Mouse (Mus musculus) gastrocnemius, adult 2 months (tissue): ENCODE results near the gene Tmem259. TPM values are rescaled to one million over a fixed set of nuclear protein-coding genes. Genes with fewer than 3 reads are reported as not detected.
"Not testable (repeated sequence)": the region's sequence is repeated elsewhere in the genome, so short reads cannot be mapped to it uniquely, and the experiment has no call there.

ENCODE experiments used
- DNase-seq: peaks from one replicate; pipeline ENCODE4 v3.0.0; 2022
- H3K27ac ChIP-seq: fragments of 200-600 bp; 2 replicates; pipeline ENCODE4 v1.8.1; 2022; ENCODE audit warnings: mild to moderate bottlenecking
- H3K4me3 ChIP-seq: fragments of 200-600 bp; 2 replicates; pipeline ENCODE4 v1.8.1; 2022; ENCODE audit warnings: mild to moderate bottlenecking, moderate library complexity
- CTCF ChIP-seq: fragments of 200-600 bp; IDR thresholded peaks from 2 replicates; pipeline ENCODE4 v1.8.1; 2022; ENCODE audit warnings: antibody characterized with exemption, mild to moderate bottlenecking, moderate library complexity
- intact Hi-C: fragments of 180-260 bp; cut with DNase I; formaldehyde crosslinking; loops from one replicate; pipeline ENCODE4 v1.15.1; 2025
- total RNA-seq, 2 experiments: library from RNA; stranded (reverse); gene quantifications; 2 replicates each; pipeline ENCODE4 v1.2.3; 2021

Tmem259 gene
- total RNA-seq, 2 experiments from 2014 or later = 70.9 to 75.1 TPM

DNA sequence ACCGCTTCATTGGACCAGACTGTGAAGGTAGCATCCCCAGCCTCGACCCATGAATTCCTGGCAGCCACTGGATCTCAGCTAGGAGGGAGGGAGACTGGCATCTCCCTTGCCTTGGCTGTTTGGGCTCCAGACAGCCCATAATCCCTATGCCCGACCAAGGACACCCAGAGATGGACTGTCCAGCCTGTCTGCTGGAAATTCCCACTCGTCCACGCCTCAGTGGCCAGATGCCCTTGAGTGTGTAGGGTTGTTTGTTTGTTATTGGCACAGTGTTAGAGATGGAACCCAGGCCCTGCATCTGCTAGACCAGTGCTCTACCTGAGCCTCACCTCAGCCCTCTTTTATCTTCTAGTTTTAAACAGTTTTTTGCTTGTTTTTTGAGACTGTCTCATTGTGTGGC lies 18.8 kb downstream of the Tmem259 start:
- no peak for TF ChIP-seq CTCF

DNA sequence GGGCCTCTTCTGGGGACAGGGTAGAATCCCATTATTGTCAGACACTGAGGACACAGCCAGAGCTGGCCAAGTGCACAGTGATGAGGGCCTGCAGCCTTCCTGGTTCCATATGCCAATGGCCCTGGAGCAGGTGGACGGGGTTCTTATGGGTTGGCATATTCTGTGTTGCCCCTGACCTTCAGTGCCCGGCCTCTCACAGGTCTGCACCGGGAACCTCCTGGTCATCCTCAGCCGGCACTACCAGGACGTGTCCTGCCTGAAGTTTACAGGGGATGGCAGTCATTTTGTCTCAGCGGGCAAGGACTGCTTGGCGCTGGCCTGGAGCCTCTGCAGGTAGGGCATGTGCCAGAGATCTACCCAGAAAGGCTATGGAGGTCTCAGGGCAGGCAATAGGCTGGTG lies 19.4 kb downstream of the Tmem259 start:
- no peak for TF ChIP-seq CTCF
- Histone ChIP-seq H3K27ac (no peak overlapping the region), H3K4me3 (no peak overlapping the region)
- intact Hi-C loops = no loop called here
- DNase-seq = no peak

More for the DNA sequence above, 18.8 kb downstream of the Tmem259 start:
- H3K27ac ChIP-seq = no peak overlapping the region
- DNase-seq = no peak
- H3K4me3 ChIP-seq = no peak overlapping the region
- intact Hi-C loops = no loop called here

DNA sequence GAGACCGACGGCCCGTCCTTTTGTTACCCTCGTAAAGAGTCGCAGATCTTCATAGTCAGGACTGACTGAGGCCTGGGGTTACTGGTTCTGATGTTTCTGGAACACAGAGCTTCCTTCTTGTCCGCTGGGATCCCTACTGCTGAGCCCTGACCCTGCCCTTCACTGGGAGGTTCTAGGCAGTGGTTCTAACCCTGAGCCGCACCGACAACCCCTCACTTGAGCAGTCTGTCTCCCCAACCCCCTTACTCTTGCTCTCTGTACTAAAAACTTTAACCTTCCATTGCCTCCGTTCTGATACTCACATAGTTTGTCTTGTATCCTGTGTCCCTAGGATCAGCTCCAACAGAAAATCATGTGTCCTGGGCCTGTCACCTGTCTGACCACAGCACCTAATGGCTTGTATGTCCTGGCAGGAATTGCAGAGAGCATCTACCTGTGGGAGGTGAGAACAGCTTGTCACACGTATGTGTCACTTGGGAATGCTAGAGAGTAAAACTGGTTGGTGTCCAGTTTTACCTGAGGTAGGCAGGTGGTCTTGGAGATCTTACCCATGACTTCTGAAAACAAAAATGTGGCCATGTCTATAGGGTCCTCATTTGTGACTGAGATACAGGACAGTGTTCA lies 23.3 kb downstream of the Tmem259 start:
- H3K27ac ChIP-seq = peak overlapping the region; percentile 90; the same call in 1 of the 2 replicates
- TF ChIP-seq CTCF = no peak
- intact Hi-C loops = loop anchor here (1.0 kb wide), 1 partner anchor 21 kb away; no protein-coding TSS in a partner anchor
- DNase-seq = no peak
- peak overlapping the region; percentile 93 for H3K4me3 ChIP-seq

DNA sequence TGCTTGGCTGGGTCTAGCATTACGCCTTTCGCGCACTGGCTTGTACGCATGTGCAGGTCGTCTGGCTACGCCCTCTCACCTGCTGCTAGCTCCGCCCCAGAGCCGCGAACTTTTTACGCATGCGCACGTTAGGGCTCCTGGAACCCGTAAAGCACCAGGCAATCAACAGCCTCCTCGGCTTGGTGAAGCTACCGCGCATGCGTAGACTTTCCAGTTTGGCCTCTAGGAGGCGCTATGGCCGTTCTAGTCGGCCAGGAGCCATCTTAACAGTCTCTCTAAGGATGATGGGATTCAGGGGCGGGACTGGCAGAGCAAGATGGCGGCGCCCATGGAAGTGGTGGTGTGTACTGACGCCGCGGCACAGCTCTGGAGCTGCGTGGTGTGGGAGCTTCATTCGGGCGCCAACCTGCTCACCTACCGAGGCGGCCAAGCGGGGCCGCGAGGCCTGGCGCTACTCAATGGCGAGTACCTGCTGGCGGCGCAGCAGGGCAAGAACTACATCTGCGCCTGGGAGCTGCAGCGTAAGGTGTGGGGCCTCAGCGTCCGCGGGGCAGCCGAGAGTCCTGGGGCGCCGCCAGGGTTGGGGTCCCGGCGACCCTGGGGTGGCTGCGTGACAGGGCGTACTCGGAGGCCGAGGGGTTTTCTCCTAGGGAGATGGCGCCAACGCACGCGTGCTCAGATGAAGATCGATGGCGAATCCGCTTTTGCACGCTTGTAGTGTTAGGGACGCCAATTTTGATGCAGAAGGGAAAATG lies 24.1 kb downstream of the Tmem259 start, which contains the start of gene Wdr18:
TSS of gene Wdr18 (plus strand) at position 306 of the 755 bp plus-strand sequence.
- peak; percentile 99 for DNase-seq
- peak within 1 kb of the TSS; percentile 90 for H3K27ac ChIP-seq
- peak; percentile 91 for TF ChIP-seq CTCF
- intact Hi-C loops = loop anchor here (1.0 to 5.0 kb wide), 3 partner anchors 21 to 123 kb away; no protein-coding TSS in a partner anchor
- peak within 1 kb of the TSS; percentile 93 for H3K4me3 ChIP-seq

DNA sequence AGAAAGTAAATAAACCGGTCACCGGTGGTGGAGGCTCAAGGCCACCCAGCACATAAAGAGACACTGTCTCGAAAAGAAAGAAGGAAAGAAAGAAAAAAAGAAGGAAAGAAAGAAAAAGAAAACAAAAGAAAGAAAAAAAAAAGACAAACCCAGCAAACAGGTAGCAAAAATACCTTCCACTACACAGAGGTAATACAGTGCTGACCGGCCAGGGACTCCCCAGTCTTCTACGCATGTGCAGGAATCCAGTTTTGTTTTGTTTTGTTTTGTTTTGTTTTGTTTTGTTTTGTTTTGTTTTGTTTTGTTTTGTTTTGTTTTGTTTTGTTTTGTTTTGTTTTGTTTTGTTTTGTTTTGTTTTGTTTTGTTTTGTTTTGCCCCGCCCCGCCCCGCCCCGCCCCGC lies 24.7 kb downstream of the Tmem259 start:
- not testable (repeated sequence) for DNase-seq
- H3K27ac ChIP-seq = peak overlapping the region; percentile 90

DNA sequence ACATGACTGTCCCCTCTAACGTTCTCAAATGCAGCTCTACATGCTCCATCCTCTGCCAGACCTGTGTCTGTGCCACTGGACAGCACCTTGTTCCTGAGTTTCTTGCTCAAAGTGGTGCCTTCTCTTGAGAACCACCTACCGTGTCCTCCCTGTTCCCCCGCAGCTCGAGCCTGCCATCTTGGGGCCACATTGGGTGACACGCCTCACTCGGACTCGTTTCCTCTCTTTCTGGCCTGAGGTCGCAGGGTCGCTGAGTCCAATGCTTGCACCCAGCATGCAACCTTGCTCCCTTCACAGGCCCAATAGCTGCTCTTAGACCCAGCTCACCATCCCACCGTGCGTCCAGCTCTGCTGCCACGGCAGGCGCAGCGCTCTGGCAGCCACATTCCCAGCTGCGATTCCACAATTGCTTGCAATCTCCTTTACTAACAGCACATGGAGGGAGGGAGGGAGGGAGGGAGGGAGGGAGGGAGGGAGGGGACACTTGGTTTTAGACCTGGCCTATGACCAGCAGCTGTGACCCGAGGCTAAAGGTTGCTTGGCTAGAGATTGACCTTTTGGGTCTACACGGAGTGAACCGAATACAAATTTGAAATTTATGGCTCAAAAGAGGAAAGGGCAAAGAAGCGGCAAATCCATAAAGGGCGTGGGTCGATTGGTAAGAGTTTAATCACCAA lies 25.9 kb downstream of the Tmem259 start:
- peak overlapping the region; percentile 74 for H3K27ac ChIP-seq
- TF ChIP-seq CTCF = peak; percentile 99
- peak; percentile 85 for DNase-seq
- peak overlapping the region; percentile 58 for H3K4me3 ChIP-seq
- intact Hi-C loops = loop anchor here (1.0 to 5.0 kb wide), 3 partner anchors 33 to 121 kb away; no protein-coding TSS in a partner anchor

More for the DNA sequence above, 24.7 kb downstream of the Tmem259 start:
- H3K4me3 ChIP-seq = peak overlapping the region; percentile 93
- intact Hi-C loops = loop anchor here (2.0 to 5.0 kb wide), 2 partner anchors 67 to 122 kb away; no protein-coding TSS in a partner anchor

DNA sequence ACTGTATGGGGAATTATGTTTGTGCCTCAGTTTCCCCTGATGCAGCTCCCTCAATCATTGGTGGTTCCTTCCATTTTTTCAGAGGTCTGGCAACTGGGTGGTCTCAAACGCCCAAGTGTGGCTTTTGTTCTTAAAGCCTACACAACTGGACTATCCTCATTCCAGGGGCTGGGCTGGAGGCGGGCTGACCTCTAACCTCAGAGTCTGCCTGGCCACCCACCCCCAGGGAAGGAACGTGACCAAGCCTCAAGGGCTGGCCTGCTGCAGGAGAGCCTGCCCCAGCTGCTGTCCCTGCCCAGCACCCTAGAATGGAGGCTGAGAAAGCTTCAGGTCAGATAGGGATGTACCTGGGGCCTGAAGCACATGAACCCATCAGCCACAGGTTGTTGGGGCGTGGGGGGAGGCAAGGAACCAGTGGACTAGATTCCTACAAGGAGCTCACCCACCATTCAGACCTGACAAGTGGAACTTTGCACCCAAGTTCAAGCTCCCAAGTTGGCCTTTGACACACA lies 27.4 kb downstream of the Tmem259 start:
- no peak for TF ChIP-seq CTCF
- no peak overlapping the region for H3K4me3 ChIP-seq
- intact Hi-C loops = loop anchor here (5.0 kb wide), 1 partner anchor 119 kb away; no protein-coding TSS in a partner anchor

DNA sequence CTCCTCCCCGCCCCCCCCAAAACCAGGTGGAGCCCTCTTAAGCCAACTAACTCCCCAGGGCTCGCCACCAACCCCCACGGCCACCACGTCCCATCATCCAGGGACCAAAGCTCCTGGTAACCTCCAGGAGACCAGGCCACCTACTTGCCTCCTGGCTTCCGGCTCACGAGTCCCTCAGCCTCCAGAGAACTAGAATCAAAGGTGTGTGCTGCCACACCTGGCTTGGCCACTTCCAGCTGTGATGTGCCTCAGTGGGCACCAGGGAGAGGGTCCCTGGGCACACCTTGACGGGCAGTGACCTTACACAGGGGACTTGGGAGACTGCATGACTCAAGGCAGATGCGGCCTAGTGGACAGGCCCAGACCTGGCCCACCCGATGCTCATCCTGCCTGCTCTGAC lies 28.4 kb downstream of the Tmem259 start:
- Histone ChIP-seq H3K4me3 (no peak overlapping the region), H3K27ac (no peak overlapping the region)
- TF ChIP-seq CTCF = no peak
- no peak for DNase-seq
- intact Hi-C loops = loop anchor here (5.0 kb wide), 1 partner anchor 118 kb away; no protein-coding TSS in a partner anchor

More for the DNA sequence above, 27.4 kb downstream of the Tmem259 start:
- no peak for DNase-seq
- no peak overlapping the region for H3K27ac ChIP-seq

DNA sequence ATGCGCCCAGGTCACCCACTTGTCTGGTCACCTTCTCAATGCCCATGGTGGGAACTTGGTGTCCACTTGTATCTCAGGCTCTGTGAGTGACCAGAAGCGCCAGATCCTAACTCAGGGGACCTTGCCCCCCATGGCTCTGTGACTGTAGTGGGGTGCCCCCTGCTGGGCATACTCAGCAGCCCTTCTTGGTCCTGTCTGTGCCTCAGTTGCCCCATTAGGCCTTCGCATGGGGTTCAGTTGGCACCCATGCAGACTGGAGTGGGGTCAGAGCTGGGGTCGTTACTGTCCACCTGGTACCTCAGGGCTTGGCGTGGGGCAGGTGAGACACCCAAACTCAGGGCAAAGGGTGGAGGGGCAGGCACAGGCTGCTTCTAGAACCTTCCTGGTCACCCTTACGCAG lies 30.2 kb downstream of the Tmem259 start:
- Histone ChIP-seq H3K4me3 (no peak overlapping the region), H3K27ac (no peak overlapping the region)
- DNase-seq = peak; percentile 57
- intact Hi-C loops = loop anchor here (2.0 kb wide), 1 partner anchor 17 kb away; no protein-coding TSS in a partner anchor
- TF ChIP-seq CTCF = peak; percentile 71

DNA sequence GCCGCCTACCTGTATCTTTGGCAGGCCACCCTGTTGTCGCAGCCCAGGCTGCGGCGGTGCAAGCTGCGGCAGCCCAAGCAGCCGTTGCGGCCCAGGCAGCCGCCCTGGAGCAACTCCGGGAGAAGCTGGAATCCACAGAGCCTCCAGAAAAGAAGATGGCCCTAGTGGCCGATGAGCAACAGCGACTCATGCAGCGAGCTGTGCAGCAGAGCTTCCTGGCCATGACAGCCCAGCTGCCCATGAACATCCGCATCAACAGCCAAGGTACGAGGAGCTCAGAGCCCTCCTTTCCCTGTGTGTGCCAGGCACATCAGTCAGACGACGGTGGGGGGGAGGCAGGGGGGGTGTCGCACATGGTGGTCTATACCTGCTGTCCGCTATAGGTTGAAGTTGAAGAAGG lies 33.5 kb downstream of the Tmem259 start:
- no peak for DNase-seq
- intact Hi-C loops = no loop called here
- no peak for TF ChIP-seq CTCF
- Histone ChIP-seq H3K4me3 (no peak overlapping the region), H3K27ac (no peak overlapping the region)

DNA sequence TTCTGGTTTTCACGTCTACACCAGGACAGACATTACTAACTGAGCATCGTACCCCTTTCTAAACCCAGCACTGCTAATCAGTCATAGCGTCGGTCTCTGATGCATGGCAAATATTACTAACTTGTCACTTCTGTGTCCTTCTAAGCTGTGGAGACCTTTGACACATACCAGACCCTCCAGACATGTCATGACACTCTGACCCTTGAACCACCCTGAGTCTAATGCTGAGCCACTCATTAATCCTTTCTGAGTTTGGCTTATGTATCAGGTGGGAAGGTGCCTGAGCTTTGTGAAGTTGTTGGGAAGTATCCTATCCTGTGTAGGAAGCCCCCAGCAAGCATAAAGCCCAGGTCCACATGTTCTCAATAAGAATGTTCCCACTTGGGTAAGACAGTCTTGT lies 34.3 kb downstream of the Tmem259 start:
- TF ChIP-seq CTCF = no peak
- no peak overlapping the region for H3K4me3 ChIP-seq
- H3K27ac ChIP-seq = no peak overlapping the region
- intact Hi-C loops = no loop called here
- no peak for DNase-seq

DNA sequence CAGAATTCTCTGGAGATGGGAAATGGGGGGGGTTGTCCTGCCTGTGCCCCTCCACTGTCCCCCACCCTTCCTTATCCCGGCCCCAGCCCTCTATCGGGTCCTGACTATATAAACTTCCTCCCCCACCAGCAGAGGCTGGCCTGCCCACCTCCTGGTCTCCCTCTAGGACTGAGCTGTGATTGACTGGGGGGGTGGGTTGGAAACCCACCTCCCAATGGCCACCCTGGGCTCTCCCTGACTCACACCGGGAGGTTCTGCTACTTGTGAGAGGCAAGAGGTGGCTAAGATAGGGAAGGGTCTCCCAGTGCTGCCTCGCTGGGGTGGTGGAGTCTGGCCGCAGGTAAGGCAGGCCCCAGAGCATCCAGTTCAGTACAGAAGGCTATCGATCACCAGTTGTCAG lies 36.6 kb downstream of the Tmem259 start:
- TF ChIP-seq CTCF = no peak
- Histone ChIP-seq H3K4me3 (no peak overlapping the region), H3K27ac (no peak overlapping the region)
- intact Hi-C loops = no loop called here
- DNase-seq = no peak
